Mouse (Mus musculus): ENCODE measurements around the gene Trip12. TPM values are rescaled to one million over a fixed set of nuclear protein-coding genes. Genes with fewer than 3 reads are reported as not detected.
A peak's percentile ranks its signal among the peaks of the same experiment; 100 is the strongest.

Trip12 gene
- polyA plus RNA-seq, 1 experiment, result 18.2 TPM

- Histone ChIP-seq H3K27me3 (ENCODE audit: control insufficient read depth, insufficient read depth, low read length) (no peaks in the 10 kb centered on the region), H3K4me3 (ENCODE audit: extremely low read depth, insufficient read depth, insufficient read length) (no peak overlapping the region), H3K4me1 (ENCODE audit: control insufficient read depth, insufficient read depth, insufficient read length) (no peaks in the 10 kb centered on the region), H3K27ac (ENCODE audit: insufficient read depth, low read length) (no peak overlapping the region), H3K36me3 (ENCODE audit: control insufficient read depth, insufficient read depth, low read length) (no peaks in the 10 kb centered on the region)
- WGBS, result 36% methylated on average over 5 of the region's 5 CpGs
- DNase-seq (ENCODE audit: low read depth in 1 of 2, low spot score in 2 of 2), result no peak
- TF ChIP-seq CTCF (IDR thresholded peaks at IDR 0.05; ENCODE audit: extremely low read depth, insufficient read depth, insufficient read length, insufficient replicate concordance) (no peak), POLR2A (IDR thresholded peaks at IDR 0.05; ENCODE audit: low read depth, low read length) (no peak)
Observed at GRCm38 (mm10) chr1:84709406-84709805, 130.9 kb downstream of the Trip12 start.

DNA sequence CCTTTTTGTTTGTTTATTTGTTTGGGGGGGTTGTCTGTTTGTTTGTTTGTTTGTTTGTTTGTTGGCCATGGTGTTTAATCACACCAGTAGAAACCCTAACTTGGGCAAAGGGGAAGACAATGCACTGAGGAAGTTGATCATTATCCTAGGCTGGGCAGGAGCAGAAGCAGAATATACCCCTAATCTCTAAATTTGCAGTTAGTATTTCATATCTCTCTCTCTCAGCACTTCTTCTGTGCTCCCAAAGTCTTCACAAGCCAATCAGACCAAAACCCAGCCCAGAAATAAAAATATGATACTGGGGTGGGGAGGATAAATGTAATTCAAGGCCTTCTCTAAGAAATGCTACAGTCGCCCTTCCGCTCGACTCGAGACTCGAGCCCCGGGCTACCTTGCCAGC is 140.1 kb downstream of the Trip12 start:
- WGBS, result 97% methylated on average over 6 of the region's 6 CpGs
- no peak overlapping the region for H3K27ac ChIP-seq (ENCODE audit: insufficient read depth, low read length)
- TF ChIP-seq POLR2A (IDR thresholded peaks at IDR 0.05; ENCODE audit: low read depth, low read length), result no peak
- no peak for TF ChIP-seq CTCF (IDR thresholded peaks at IDR 0.05; ENCODE audit: extremely low read depth, insufficient read depth, insufficient read length, insufficient replicate concordance)

GRCm38 (mm10) chr1:84697136-84697535 is 143.2 kb downstream of the Trip12 start:
- TF ChIP-seq POLR2A (IDR thresholded peaks at IDR 0.05; ENCODE audit: low read depth, low read length), result no peak
- peak; percentile 9; the same call in 1 of the 2 replicates for TF ChIP-seq CTCF (IDR thresholded peaks at IDR 0.05; ENCODE audit: extremely low read depth, insufficient read depth, insufficient read length, insufficient replicate concordance)
- no peak for DNase-seq (ENCODE audit: low read depth in 1 of 2, low spot score in 2 of 2)
- 3% methylated on average over 2 of the region's 2 CpGs for WGBS

More for the DNA sequence above, 140.1 kb downstream of the Trip12 start:
- Histone ChIP-seq H3K36me3 (ENCODE audit: control insufficient read depth, insufficient read depth, low read length) (no peaks in the 10 kb centered on the region), H3K4me3 (ENCODE audit: extremely low read depth, insufficient read depth, insufficient read length) (no peak overlapping the region), H3K4me1 (ENCODE audit: control insufficient read depth, insufficient read depth, insufficient read length) (peaks cover 4% of the 10 kb centered on the region; the same call in 1 of the 2 replicates), H3K27me3 (ENCODE audit: control insufficient read depth, insufficient read depth, low read length) (peaks cover 10% of the 10 kb centered on the region)
- no peak for DNase-seq (ENCODE audit: low read depth in 1 of 2, low spot score in 2 of 2)

GRCm38 (mm10) chr1:84695517-84696411 is 144.6 kb downstream of the Trip12 start, which contains the start of gene Dner:
Gene Dner (minus strand): TSS chr1:84696221.
- Histone ChIP-seq H3K27ac (ENCODE audit: insufficient read depth, low read length) (no peak within 1 kb of the TSS), H3K36me3 (ENCODE audit: control insufficient read depth, insufficient read depth, low read length) (no peaks in the 10 kb centered on the region), H3K27me3 (ENCODE audit: control insufficient read depth, insufficient read depth, low read length) (peaks cover 12% of the 10 kb centered on the region), H3K4me3 (ENCODE audit: extremely low read depth, insufficient read depth, insufficient read length) (no peak within 1 kb of the TSS), H3K4me1 (ENCODE audit: control insufficient read depth, insufficient read depth, insufficient read length) (peaks cover 4% of the 10 kb centered on the region; the same call in 1 of the 2 replicates)
- TF ChIP-seq POLR2A (IDR thresholded peaks at IDR 0.05; ENCODE audit: low read depth, low read length) (no peak), CTCF (IDR thresholded peaks at IDR 0.05; ENCODE audit: extremely low read depth, insufficient read depth, insufficient read length, insufficient replicate concordance) (no peak)
- DNase-seq (ENCODE audit: low read depth in 1 of 2, low spot score in 2 of 2), result peak in 1 of 2 experiments; percentile 7
- 4% methylated on average over 70 of the region's 75 CpGs for WGBS

More at GRCm38 (mm10) chr1:84697136-84697535, 143.2 kb downstream of the Trip12 start:
- H3K36me3 ChIP-seq (ENCODE audit: control insufficient read depth, insufficient read depth, low read length), result no peaks in the 10 kb centered on the region
- peaks cover 11% of the 10 kb centered on the region for H3K27me3 ChIP-seq (ENCODE audit: control insufficient read depth, insufficient read depth, low read length)
- H3K27ac ChIP-seq (ENCODE audit: insufficient read depth, low read length), result no peak overlapping the region
- H3K4me3 ChIP-seq (ENCODE audit: extremely low read depth, insufficient read depth, insufficient read length), result no peak overlapping the region
- peaks cover 4% of the 10 kb centered on the region; the same call in 1 of the 2 replicates for H3K4me1 ChIP-seq (ENCODE audit: control insufficient read depth, insufficient read depth, insufficient read length)

DNA sequence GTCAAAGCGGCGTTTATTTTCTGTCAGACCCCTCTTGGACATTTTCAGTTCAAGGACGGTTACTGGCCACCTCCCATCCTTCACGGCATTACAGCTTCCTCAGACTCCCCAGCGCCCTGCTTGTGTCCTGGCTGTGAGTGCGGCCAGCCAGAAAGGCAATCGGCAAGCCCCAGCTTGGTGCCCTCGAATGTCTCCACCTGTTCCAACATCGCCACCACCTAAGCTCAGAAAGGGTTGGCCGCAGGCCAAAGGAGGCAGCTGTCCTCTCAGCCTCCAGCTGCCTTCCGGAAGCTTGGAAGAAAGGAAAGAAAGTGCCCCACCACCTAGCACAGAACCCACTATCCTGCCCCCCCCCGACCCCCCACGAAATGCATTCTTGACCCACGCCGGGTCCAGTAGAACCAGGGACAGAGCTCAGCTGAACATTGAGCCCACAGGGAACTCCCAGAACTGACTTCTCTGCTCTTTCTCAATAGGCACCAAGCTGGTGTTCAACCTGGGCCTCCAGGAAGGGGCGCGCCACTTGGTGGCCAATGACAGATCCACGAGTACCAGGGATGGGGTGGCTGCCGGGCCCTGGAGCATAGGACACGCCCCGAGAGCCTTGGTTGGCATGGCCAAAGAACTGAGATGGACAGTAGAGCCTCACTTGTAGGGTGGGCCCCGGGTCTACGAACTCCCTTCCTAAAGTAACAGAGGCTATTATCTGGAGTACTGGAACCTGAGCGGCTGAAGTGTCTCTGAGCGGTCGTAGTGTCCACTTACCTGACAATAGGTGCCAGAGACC is 145.4 kb downstream of the Trip12 start:
- no peak for DNase-seq (ENCODE audit: low read depth in 1 of 2, low spot score in 2 of 2)
- peaks cover 12% of the 10 kb centered on the region for H3K27me3 ChIP-seq (ENCODE audit: control insufficient read depth, insufficient read depth, low read length)
- H3K27ac ChIP-seq (ENCODE audit: insufficient read depth, low read length), result no peak overlapping the region
- H3K4me1 ChIP-seq (ENCODE audit: control insufficient read depth, insufficient read depth, insufficient read length), result peaks cover 4% of the 10 kb centered on the region; the same call in 1 of the 2 replicates
- no peaks in the 10 kb centered on the region for H3K36me3 ChIP-seq (ENCODE audit: control insufficient read depth, insufficient read depth, low read length)
- no peak overlapping the region for H3K4me3 ChIP-seq (ENCODE audit: extremely low read depth, insufficient read depth, insufficient read length)
- TF ChIP-seq CTCF (IDR thresholded peaks at IDR 0.05; ENCODE audit: extremely low read depth, insufficient read depth, insufficient read length, insufficient replicate concordance), result no peak
- no peak for TF ChIP-seq POLR2A (IDR thresholded peaks at IDR 0.05; ENCODE audit: low read depth, low read length)
- 20% methylated on average over 26 of the region's 26 CpGs for WGBS

DNA sequence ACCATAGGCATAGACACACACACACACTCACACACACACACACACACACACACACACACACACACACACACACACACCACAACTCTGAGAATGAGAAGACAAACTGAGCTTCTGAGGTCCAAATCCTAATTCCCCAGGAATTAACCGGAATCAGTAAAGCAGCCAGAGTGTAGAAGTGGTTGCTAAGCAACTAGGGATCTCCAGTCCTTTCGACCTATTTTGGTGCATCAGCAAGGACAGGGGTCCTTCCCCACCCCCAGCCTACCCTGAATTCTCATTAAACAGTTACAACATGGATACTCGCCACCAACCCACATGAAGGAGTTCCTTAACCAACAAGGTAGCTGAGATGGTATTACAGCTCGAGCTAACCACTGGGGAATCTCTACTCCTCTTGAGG is 162.4 kb downstream of the Trip12 start:
- TF ChIP-seq POLR2A (IDR thresholded peaks at IDR 0.05; ENCODE audit: low read depth, low read length) (no peak), CTCF (IDR thresholded peaks at IDR 0.05; ENCODE audit: extremely low read depth, insufficient read depth, insufficient read length, insufficient replicate concordance) (no peak)
- WGBS, result 66% methylated on average over 4 of the region's 4 CpGs
- H3K4me1 ChIP-seq (ENCODE audit: control insufficient read depth, insufficient read depth, insufficient read length), result no peaks in the 10 kb centered on the region
- no peaks in the 10 kb centered on the region for H3K36me3 ChIP-seq (ENCODE audit: control insufficient read depth, insufficient read depth, low read length)
- H3K27ac ChIP-seq (ENCODE audit: insufficient read depth, low read length), result no peak overlapping the region
- no peak for DNase-seq (ENCODE audit: low read depth in 1 of 2, low spot score in 2 of 2)
- no peaks in the 10 kb centered on the region for H3K27me3 ChIP-seq (ENCODE audit: control insufficient read depth, insufficient read depth, low read length)
- no peak overlapping the region for H3K4me3 ChIP-seq (ENCODE audit: extremely low read depth, insufficient read depth, insufficient read length)

Other genes with a start within 250 kb of the Trip12 start
- 0.08 and 0.14 TPM in 2 replicates for gene Dner, start 144.3 kb downstream of the Trip12 start, polyA plus RNA-seq (2012; rRNA removed)
- 0.50 and 0.53 TPM in 2 replicates for gene Fbxo36, start 675 bp downstream of the Trip12 start, polyA plus RNA-seq (2012; rRNA removed)
- gene Slc16a14, start 94.6 kb upstream of the Trip12 start, polyA plus RNA-seq (2012; rRNA removed), result 0.06 and 0.11 TPM in 2 replicates

Measured in spleen, adult 2 months (tissue).